Mouse (Mus musculus): ENCODE measurements around the gene Zbtb44. TPM values are rescaled to one million over a fixed set of nuclear protein-coding genes. Genes with fewer than 3 reads are reported as not detected.
"Not testable (repeated sequence)": the region's sequence is repeated elsewhere in the genome, so short reads cannot be mapped to it uniquely, and the experiment has no call there.

Gene Zbtb44
- polyA plus RNA-seq, 1 experiment from 2014 or later, result 5.5 TPM

DNA sequence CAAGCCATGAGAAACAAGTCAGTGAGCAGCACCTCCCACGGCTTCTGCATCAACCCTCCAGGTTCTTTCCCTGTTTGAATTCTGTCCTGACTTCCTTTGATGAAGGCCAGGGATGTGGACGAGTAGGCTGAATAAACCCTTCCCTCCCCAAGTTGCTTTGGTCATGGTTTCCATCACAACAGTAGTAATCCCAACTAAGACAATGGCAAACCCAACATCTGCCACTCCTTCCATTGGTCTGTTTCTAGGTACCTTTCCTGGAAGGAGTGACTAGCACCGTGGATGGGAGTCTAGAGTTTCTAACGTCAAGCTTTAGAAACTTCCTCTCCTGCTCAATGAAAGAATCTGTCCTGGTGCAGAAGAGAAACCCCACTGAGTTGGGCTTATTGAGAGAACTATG, 12.8 kb upstream of the Zbtb44 start:
- H3K27ac ChIP-seq, result no peak overlapping the region
- no peaks in the 10 kb centered on the region for H3K4me1 ChIP-seq (replicated peaks)
- no peaks in the 10 kb centered on the region for H3K9me3 ChIP-seq
- H3K4me2 ChIP-seq (replicated peaks), result no peak overlapping the region
- H3K9ac ChIP-seq (replicated peaks), result no peak overlapping the region
- H3K27me3 ChIP-seq, result no peaks in the 10 kb centered on the region
- 59% methylated on average over 4 of the region's 4 CpGs for WGBS
- no peaks in the 10 kb centered on the region for H3K36me3 ChIP-seq
- ATAC-seq, result no peak
- H3K4me3 ChIP-seq (replicated peaks), result no peak overlapping the region

DNA sequence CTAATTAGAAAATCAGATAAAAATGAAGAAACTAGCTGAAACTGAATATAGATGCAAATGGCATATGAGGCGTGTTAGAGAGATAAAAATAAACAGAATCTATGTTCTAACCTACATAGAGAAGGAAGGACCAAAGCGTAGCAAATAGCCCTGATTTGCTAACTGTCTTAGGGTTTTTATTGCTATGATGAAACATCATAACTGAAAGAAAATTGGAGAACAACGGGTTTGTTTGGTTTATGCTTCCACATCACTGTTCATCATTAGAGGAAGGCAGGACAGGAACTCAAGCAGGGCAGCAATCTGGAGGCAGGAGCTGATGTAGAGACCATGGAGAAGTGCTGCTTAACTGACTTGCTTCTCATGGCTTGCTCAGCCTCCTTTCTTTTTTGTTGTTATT, 12.3 kb upstream of the Zbtb44 start:
- no peaks in the 10 kb centered on the region for H3K9me3 ChIP-seq

DNA sequence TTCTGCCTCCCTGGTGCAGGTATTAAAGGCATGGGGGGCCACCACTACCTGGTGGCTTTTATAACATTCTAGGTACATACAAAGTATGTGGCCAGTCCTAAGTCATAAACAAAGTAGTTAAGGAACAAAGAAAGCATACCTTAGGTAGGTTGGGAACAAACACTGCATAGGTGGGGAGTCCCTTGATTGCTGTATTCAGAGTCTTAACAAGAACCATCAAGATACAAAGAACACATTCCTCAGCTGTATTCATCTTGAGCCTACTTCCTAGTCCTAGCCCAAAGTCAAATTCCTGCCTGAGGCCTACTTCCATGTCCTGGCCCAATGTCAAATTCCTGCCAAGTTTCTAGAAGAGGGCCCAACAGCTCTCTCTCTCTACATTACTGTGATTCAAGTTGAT, 11.7 kb upstream of the Zbtb44 start:
- Histone ChIP-seq H3K4me3 (replicated peaks) (no peak overlapping the region), H3K4me1 (replicated peaks) (no peaks in the 10 kb centered on the region), H3K27ac (no peak overlapping the region), H3K9me3 (no peaks in the 10 kb centered on the region), H3K4me2 (replicated peaks) (no peak overlapping the region), H3K9ac (replicated peaks) (no peak overlapping the region), H3K36me3 (no peaks in the 10 kb centered on the region), H3K27me3 (no peaks in the 10 kb centered on the region)
- no peak for ATAC-seq

More for the DNA sequence above, 12.3 kb upstream of the Zbtb44 start:
- H3K36me3 ChIP-seq, result no peaks in the 10 kb centered on the region
- H3K4me3 ChIP-seq (replicated peaks), result no peak overlapping the region
- H3K27ac ChIP-seq, result no peak overlapping the region
- ATAC-seq, result no peak
- H3K27me3 ChIP-seq, result no peaks in the 10 kb centered on the region
- H3K4me1 ChIP-seq (replicated peaks), result no peaks in the 10 kb centered on the region
- H3K9ac ChIP-seq (replicated peaks), result no peak overlapping the region
- no peak overlapping the region for H3K4me2 ChIP-seq (replicated peaks)
- WGBS, result 94% methylated on average over 3 of the region's 3 CpGs

DNA sequence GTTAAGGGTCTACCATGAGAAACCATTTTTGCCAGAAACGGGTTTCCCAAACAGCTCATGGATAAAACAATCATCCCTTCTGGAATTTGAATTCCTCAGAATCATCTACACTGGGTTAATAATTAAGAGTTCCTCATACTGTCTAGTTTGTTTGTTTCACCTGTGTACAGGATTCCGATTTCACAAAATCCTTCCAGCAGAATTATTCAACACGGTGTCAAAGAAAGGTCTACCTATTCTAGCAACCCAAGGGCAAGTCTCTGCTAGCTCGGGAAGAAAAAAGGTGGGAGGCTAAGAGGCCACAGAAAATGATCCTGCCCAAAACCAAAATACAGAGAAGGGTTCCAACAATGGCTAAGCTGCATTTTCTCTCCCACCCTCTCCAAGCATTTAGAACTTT, 2.2 kb upstream of the Zbtb44 start:
- 94% methylated on average over 4 of the region's 4 CpGs for WGBS
- no peak for ATAC-seq

DNA sequence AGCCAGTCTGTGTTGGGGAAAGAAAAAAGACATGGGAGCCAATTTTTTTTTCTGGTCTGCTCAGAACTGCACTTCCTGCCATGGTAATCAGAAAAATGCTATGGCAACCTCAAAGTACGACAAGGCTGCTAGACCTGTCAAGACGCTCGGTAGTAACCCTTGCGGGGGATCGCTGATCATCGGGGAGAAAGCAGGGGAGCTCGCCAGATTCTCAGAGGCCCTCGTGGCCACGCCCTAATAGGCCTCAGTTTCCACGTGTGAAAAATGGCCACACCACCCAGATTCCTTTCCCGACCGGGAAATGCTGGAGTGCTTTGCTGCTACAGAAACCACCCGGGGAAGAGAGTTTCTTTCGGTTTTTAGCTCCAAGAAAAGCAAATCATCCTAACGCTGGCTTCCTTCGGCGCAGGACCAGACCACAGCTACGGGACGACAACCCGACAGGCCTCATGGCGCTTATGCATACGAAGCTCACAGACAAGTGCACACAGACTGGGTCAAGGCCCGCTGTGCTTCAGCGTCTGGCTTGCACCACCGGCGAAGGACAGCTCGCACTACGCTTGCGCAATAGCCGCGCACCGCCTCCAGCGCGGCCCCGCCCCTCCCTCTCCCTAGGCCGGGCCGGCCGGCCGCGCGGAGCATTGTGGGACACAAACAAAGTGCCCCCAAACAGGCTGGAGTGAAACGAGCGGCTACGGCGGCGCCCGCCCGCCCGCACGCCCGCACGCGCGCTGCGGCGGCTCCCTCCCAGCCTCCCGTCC, 513 bp upstream of the Zbtb44 start:
- H3K27ac ChIP-seq, result peak overlapping the region; percentile 98
- peak overlapping the region; percentile 86 for H3K4me2 ChIP-seq (replicated peaks)
- H3K27me3 ChIP-seq, result no peaks in the 10 kb centered on the region
- peak overlapping the region; percentile 94 for H3K4me3 ChIP-seq (replicated peaks)
- H3K4me1 ChIP-seq (replicated peaks), result peaks cover 19% of the 10 kb centered on the region
- under 1% methylated on average over 41 of the region's 57 CpGs for WGBS
- H3K36me3 ChIP-seq, result peaks cover 3% of the 10 kb centered on the region; the same call in 1 of the 2 replicates
- ATAC-seq, result peak; percentile 98
- peak overlapping the region; percentile 89 for H3K9ac ChIP-seq (replicated peaks)
- no peaks in the 10 kb centered on the region for H3K9me3 ChIP-seq

More for the DNA sequence above, 2.2 kb upstream of the Zbtb44 start:
- Histone ChIP-seq H3K4me1 (replicated peaks) (peaks cover 19% of the 10 kb centered on the region), H3K27ac (no peak overlapping the region), H3K9ac (replicated peaks) (no peak overlapping the region), H3K9me3 (no peaks in the 10 kb centered on the region), H3K4me3 (replicated peaks) (no peak overlapping the region), H3K27me3 (no peaks in the 10 kb centered on the region), H3K4me2 (replicated peaks) (no peak overlapping the region), H3K36me3 (no peaks in the 10 kb centered on the region)

DNA sequence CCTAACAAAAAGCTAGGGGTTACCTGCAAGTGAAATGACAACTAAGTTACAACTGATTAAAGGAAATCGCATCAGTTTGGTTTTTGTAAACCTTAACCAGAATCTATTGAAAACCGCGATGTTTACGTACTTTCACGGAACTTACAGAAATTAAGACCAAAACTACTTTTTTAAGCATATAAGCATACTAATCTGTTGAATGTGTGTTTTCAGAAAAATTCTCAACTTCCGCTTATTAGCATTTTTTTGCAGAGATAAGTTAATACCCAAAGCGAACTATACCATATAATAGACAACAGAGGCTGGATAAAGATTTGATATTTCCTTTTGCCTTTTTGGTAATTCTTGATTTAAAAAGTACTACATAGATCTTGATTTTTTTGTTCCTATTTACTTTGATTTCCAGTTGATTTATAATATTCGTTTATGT, 985 bp downstream of the Zbtb44 start:
- Histone ChIP-seq H3K36me3 (peaks cover 3% of the 10 kb centered on the region; the same call in 1 of the 2 replicates), H3K4me3 (replicated peaks) (peak overlapping the region; percentile 94), H3K27ac (no peak overlapping the region), H3K9ac (replicated peaks) (peak overlapping the region; percentile 89), H3K4me2 (replicated peaks) (peak overlapping the region; percentile 86), H3K9me3 (no peaks in the 10 kb centered on the region), H3K4me1 (replicated peaks) (peaks cover 19% of the 10 kb centered on the region), H3K27me3 (no peaks in the 10 kb centered on the region)
- ATAC-seq, result no peak
- 17% methylated on average over 8 of the region's 8 CpGs for WGBS

- Histone ChIP-seq H3K4me2 (replicated peaks) (peak overlapping the region; percentile 32; the same call in 1 of the 2 replicates), H3K36me3 (peaks cover 3% of the 10 kb centered on the region; the same call in 1 of the 2 replicates), H3K27me3 (no peaks in the 10 kb centered on the region), H3K4me3 (replicated peaks) (no peak overlapping the region), H3K9me3 (no peaks in the 10 kb centered on the region), H3K9ac (replicated peaks) (no peak overlapping the region; the same call in 1 of the 2 replicates), H3K27ac (no peak overlapping the region), H3K4me1 (replicated peaks) (peaks cover 19% of the 10 kb centered on the region)
- no peak for ATAC-seq
These were observed 2.1 kb downstream of the Zbtb44 start for GRCm38 (mm10) chr9:31032546-31032945.

DNA sequence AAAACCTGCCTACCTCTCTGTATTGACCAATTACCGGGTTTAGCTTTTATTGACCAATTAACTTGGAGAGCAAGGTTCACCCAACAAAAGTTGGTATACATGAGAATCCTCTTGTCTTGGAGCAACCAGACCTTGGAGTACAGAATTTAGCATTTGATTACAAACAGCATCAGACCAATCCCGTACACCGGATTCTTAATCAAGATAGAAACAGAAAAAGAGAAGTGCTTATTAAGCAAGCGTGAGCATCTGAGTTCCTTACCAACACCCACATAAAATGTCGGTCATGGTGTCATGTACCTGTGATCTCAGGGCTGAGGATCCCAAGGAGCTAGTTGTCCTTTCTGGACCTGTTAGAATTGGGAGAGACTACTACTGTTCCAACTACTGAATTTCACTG, 19.8 kb downstream of the Zbtb44 start:
- WGBS, result 98% methylated on average over 5 of the region's 5 CpGs
- Histone ChIP-seq H3K9ac (replicated peaks) (no peak overlapping the region), H3K4me2 (replicated peaks) (no peak overlapping the region), H3K4me3 (replicated peaks) (no peak overlapping the region), H3K9me3 (no peaks in the 10 kb centered on the region), H3K4me1 (replicated peaks) (no peaks in the 10 kb centered on the region), H3K27ac (no peak overlapping the region), H3K27me3 (no peaks in the 10 kb centered on the region), H3K36me3 (peaks cover 6% of the 10 kb centered on the region; the same call in 1 of the 2 replicates)
- no peak for ATAC-seq

- H3K9me3 ChIP-seq; H3K27ac ChIP-seq; H3K4me3 ChIP-seq (replicated peaks); H3K27me3 ChIP-seq; H3K36me3 ChIP-seq; ATAC-seq; H3K9ac ChIP-seq (replicated peaks); H3K4me1 ChIP-seq (replicated peaks); H3K4me2 ChIP-seq (replicated peaks): not testable (repeated sequence)
- WGBS, result 92% methylated on average over 6 of the region's 6 CpGs
These were observed 21.1 kb downstream of the Zbtb44 start for GRCm38 (mm10) chr9:31051509-31051908.

DNA sequence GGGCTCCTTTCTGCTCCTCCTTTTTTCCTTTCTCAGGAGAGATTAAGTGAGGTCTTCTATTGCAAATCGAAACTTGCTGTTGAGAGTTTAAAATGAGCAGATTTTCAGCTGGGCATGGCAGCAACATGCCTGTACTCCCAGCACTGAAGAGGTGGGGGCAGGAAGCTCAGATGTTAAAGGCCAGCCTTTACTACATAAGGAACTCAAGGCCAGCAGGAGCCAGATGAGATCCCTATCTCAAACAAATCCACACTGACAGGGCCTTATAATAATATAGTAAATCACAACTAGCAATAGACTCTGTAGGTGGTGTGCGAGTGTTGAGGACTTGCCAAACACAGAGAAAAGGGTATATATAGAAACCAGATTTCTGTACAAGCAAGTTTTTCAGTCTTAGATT, 28.3 kb downstream of the Zbtb44 start:
- Histone ChIP-seq H3K4me3 (replicated peaks) (no peak overlapping the region), H3K9ac (replicated peaks) (no peak overlapping the region), H3K27ac (no peak overlapping the region), H3K36me3 (peaks cover 26% of the 10 kb centered on the region), H3K9me3 (no peaks in the 10 kb centered on the region), H3K4me1 (replicated peaks) (no peaks in the 10 kb centered on the region), H3K4me2 (replicated peaks) (no peak overlapping the region), H3K27me3 (no peaks in the 10 kb centered on the region)
- WGBS, result 87% methylated on average over 2 of the region's 2 CpGs
- ATAC-seq, result no peak

DNA sequence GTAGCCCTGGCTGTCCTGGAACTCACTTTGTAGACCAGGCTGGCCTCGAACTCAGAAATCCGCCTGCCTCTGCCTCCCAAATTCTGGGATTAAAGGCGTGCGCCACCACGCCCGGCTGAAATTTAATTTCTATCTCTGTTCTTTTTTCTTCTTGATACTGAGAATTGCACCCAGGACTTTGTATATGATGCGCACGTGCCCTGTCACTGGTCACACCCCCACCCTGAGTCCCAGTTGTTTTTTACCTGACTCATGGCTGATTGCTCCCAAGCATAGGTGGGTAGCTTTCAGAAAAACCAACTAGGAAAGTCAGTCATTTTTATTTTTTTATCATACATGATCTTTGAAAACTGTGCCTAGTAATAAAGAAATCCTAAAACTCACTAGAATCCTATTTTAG, 40.3 kb downstream of the Zbtb44 start:
- H3K4me3 ChIP-seq (replicated peaks), result no peak overlapping the region
- H3K36me3 ChIP-seq, result peaks cover 19% of the 10 kb centered on the region
- WGBS, result 95% methylated on average over 8 of the region's 8 CpGs
- ATAC-seq, result no peak
- H3K9ac ChIP-seq (replicated peaks), result no peak overlapping the region
- H3K27me3 ChIP-seq, result no peaks in the 10 kb centered on the region
- no peaks in the 10 kb centered on the region for H3K4me1 ChIP-seq (replicated peaks)
- no peak overlapping the region for H3K4me2 ChIP-seq (replicated peaks)
- H3K27ac ChIP-seq, result no peak overlapping the region
- no peaks in the 10 kb centered on the region for H3K9me3 ChIP-seq

DNA sequence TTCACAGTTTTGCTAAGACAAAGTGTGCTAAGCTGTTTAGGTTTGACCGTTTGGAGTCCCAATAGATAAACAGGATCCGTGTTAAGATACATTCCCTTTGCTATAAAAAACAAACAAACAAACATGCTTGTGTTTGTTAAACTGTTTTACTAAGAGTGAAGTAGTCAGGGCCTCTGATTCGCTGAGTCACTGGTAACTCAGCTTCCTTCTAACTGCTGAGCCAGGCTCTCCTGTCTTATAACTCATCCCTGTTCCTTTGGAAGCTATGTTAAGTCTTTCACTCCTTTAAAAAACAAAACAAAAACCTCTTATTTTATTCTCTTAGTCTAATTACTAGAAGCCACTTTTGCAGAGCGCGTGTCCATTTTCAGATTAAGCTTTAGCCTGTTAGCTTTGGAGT, 41.8 kb downstream of the Zbtb44 start:
- Histone ChIP-seq H3K27ac (no peak overlapping the region), H3K4me2 (replicated peaks) (no peak overlapping the region), H3K9me3 (no peaks in the 10 kb centered on the region), H3K4me3 (replicated peaks) (no peak overlapping the region), H3K4me1 (replicated peaks) (no peaks in the 10 kb centered on the region), H3K36me3 (peaks cover 8% of the 10 kb centered on the region), H3K27me3 (no peaks in the 10 kb centered on the region), H3K9ac (replicated peaks) (no peak overlapping the region)
- WGBS, result 92% methylated on average over 5 of the region's 5 CpGs
- ATAC-seq, result no peak

DNA sequence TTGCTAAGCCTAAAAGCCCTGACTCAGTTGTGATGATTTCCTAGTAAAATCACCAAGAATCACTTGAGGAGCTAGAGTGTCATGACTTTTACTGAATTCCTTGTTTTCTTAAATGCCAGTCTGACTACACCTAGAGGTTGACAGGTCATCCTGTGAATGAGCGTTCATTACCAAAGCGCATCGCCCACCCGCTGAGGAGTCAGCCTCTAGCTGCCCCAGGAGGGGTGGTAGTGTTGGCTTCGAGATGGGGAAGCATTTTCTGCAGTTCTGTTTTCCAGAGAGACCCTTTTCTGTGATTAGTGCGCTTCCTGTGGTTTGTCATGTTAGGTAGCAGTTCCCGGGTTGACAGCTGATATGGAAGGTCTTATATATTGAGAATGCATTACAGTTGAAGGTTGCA, 43.4 kb downstream of the Zbtb44 start:
- no peak overlapping the region for H3K9ac ChIP-seq (replicated peaks)
- H3K4me1 ChIP-seq (replicated peaks), result no peaks in the 10 kb centered on the region
- no peak overlapping the region for H3K27ac ChIP-seq
- H3K36me3 ChIP-seq, result peaks cover 4% of the 10 kb centered on the region; the same call in 1 of the 2 replicates
- ATAC-seq, result no peak
- no peaks in the 10 kb centered on the region for H3K27me3 ChIP-seq
- H3K4me3 ChIP-seq (replicated peaks), result no peak overlapping the region
- 77% methylated on average over 7 of the region's 7 CpGs for WGBS
- no peaks in the 10 kb centered on the region for H3K9me3 ChIP-seq
- H3K4me2 ChIP-seq (replicated peaks), result no peak overlapping the region
